Mouse (Mus musculus): ENCODE results near the gene Ddost. TPM values are rescaled to one million over a fixed set of nuclear protein-coding genes. Genes with fewer than 3 reads are reported as not detected.
"Not testable (repeated sequence)": the region's sequence is repeated elsewhere in the genome, so short reads cannot be mapped to it uniquely, and the experiment has no call there.

Gene Ddost
- polyA plus RNA-seq, 1 experiment from 2014 or later: 249 TPM

DNA sequence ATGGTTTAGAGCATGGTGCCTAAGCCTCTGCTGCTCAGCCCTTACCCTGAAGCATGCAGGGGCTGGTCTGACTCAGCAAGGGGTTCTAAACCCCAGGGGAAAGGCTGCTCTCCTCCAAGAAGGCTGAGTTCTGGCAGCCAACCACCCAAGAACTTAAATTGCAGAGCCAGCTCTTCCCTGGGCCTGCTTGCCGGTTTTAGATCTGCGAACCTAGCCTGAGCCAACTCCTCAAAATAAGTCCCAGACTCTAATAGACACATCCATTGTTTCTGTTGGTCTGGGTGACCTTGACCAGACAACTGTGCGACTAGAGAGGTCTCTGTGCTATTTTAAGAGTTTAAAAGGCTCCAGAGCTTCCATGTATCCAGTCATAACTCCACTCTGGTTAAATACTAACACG, 19.2 kb downstream of the Ddost start:
- Histone ChIP-seq H3K4me1 (ENCODE audit: control insufficient read depth, insufficient read depth, low read length) (no peaks in the 10 kb centered on the region), H3K9ac (replicated peaks; ENCODE audit: low read length) (no peak overlapping the region), H3K9me3 (replicated peaks; ENCODE audit: control insufficient read depth, low read length) (no peaks in the 10 kb centered on the region), H3K36me3 (replicated peaks; ENCODE audit: control insufficient read depth, insufficient read depth, low read depth, low read length) (no peaks in the 10 kb centered on the region), H3K27ac (replicated peaks; ENCODE audit: low read depth, low read length) (no peak overlapping the region), H3K4me3 (ENCODE audit: low read depth, low read length) (no peak overlapping the region), H3K27me3 (ENCODE audit: control insufficient read depth, insufficient read depth, low read length) (no peaks in the 10 kb centered on the region), H3K4me2 (ENCODE audit: low read depth, low read length) (no peak overlapping the region)
- ATAC-seq (replicated peaks; ENCODE audit: insufficient number of reproducible peaks, low FRiP score, low TSS enrichment, low read depth) (no peak), DNase-seq (ENCODE audit: low spot score) (no peak)
- WGBS: 69% methylated on average over 4 of the region's 4 CpGs

- 95% methylated on average over 3 of the region's 3 CpGs for WGBS
- no peak for ATAC-seq (replicated peaks; ENCODE audit: insufficient number of reproducible peaks, low FRiP score, low TSS enrichment, low read depth)
- H3K36me3 ChIP-seq (replicated peaks; ENCODE audit: control insufficient read depth, insufficient read depth, low read depth, low read length): no peaks in the 10 kb centered on the region
- no peaks in the 10 kb centered on the region for H3K4me1 ChIP-seq (ENCODE audit: control insufficient read depth, insufficient read depth, low read length)
- no peak overlapping the region for H3K9ac ChIP-seq (replicated peaks; ENCODE audit: low read length)
- no peak overlapping the region for H3K4me2 ChIP-seq (ENCODE audit: low read depth, low read length)
- no peak for DNase-seq (ENCODE audit: low spot score)
- no peaks in the 10 kb centered on the region for H3K27me3 ChIP-seq (ENCODE audit: control insufficient read depth, insufficient read depth, low read length)
- H3K27ac ChIP-seq (replicated peaks; ENCODE audit: low read depth, low read length): no peak overlapping the region
- H3K4me3 ChIP-seq (ENCODE audit: low read depth, low read length): no peak overlapping the region
- H3K9me3 ChIP-seq (replicated peaks; ENCODE audit: control insufficient read depth, low read length): no peaks in the 10 kb centered on the region
Measured at GRCm38 (mm10) chr4:138324451-138324850, 19.9 kb downstream of the Ddost start.

DNA sequence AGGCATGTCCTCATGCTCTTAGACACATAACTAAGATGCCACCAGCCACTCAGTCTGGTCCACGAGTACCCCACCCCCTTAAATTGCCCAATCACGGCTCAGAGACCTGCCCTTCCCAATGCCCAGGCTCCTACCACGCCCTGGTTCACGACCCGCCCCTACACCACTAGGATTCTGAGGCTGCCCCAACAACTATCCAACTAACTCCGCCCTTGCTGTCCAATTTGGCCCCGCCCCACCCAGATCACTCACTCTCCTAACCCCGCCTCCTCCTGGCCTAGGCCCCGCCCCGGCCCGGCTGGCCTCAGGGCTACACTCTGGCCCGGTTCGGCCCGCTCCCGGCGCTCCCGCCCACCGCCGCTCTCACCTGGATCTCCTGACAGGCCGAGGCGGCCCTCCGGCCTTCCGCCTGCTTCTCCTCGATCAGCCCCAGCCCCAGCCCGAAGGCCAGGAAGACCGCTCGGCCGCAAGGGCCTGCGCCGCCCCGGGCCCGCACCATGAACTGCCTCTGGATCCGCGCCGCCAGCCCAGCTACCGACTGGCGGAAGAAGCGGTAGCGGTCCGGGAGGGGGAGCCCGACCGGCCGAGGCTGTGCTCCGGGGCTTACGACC, 21.0 kb downstream of the Ddost start:
- ATAC-seq (replicated peaks; ENCODE audit: insufficient number of reproducible peaks, low FRiP score, low TSS enrichment, low read depth): peak; percentile 84
- Histone ChIP-seq H3K4me2 (ENCODE audit: low read depth, low read length) (peak overlapping the region; percentile 74), H3K36me3 (replicated peaks; ENCODE audit: control insufficient read depth, insufficient read depth, low read depth, low read length) (no peaks in the 10 kb centered on the region), H3K9ac (replicated peaks; ENCODE audit: low read length) (peak overlapping the region; percentile 86), H3K9me3 (replicated peaks; ENCODE audit: control insufficient read depth, low read length) (no peaks in the 10 kb centered on the region), H3K4me3 (ENCODE audit: low read depth, low read length) (peak overlapping the region; percentile 81), H3K4me1 (ENCODE audit: control insufficient read depth, insufficient read depth, low read length) (no peaks in the 10 kb centered on the region), H3K27ac (replicated peaks; ENCODE audit: low read depth, low read length) (peak overlapping the region; percentile 92), H3K27me3 (ENCODE audit: control insufficient read depth, insufficient read depth, low read length) (no peaks in the 10 kb centered on the region)
- WGBS: under 1% methylated on average over 45 of the region's 45 CpGs
- DNase-seq (ENCODE audit: low spot score): peak; percentile 87

DNA sequence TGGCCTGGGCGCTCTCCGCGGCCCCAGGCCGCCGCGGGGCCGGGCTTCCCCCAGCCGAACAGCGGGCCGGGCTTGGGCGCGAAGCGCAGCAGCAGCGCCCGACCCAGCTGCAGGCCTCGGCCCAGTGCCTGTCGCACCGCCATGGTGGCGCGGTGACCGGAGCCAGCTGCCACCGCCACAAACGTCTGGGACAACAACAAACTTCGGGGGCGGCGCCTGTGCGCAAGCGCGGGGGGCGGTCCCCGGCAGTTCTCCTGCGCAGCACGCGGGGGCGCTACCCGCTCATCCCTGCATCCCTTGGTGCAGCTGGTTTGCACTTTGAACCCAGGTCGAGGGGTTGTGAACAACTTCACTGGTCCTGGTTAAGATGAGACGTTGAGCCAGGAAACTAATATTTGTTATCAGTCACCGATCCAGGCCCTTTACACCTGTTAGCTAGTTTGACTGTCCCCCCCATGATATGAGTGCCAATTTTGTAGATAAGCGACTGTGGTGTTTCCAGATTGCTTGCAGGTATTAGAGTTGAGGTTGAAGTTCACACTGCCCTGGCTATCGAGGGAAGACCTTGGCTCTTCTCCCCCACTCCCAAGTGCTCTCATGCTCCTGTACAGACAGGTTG, 21.7 kb downstream of the Ddost start, which contains the start of gene Pink1:
Pink1 (minus strand) TSS at position 231 of the 619 bp plus-strand sequence.
- no peaks in the 10 kb centered on the region for H3K4me1 ChIP-seq (ENCODE audit: control insufficient read depth, insufficient read depth, low read length)

GRCm38 (mm10) chr4:138327155-138327554, 22.6 kb downstream of the Ddost start:
- DNase-seq (ENCODE audit: low spot score); H3K4me1 ChIP-seq (ENCODE audit: control insufficient read depth, insufficient read depth, low read length); H3K4me2 ChIP-seq (ENCODE audit: low read depth, low read length); ATAC-seq (replicated peaks; ENCODE audit: insufficient number of reproducible peaks, low FRiP score, low TSS enrichment, low read depth); H3K27ac ChIP-seq (replicated peaks; ENCODE audit: low read depth, low read length); H3K9me3 ChIP-seq (replicated peaks; ENCODE audit: control insufficient read depth, low read length); H3K27me3 ChIP-seq (ENCODE audit: control insufficient read depth, insufficient read depth, low read length); H3K4me3 ChIP-seq (ENCODE audit: low read depth, low read length); H3K9ac ChIP-seq (replicated peaks; ENCODE audit: low read length); H3K36me3 ChIP-seq (replicated peaks; ENCODE audit: control insufficient read depth, insufficient read depth, low read depth, low read length): not testable (repeated sequence)
- 47% methylated on average over 8 of the region's 12 CpGs for WGBS

More for the DNA sequence above, 21.7 kb downstream of the Ddost start, which contains the start of gene Pink1:
- Histone ChIP-seq H3K27ac (replicated peaks; ENCODE audit: low read depth, low read length) (peak within 1 kb of the TSS; percentile 92), H3K4me2 (ENCODE audit: low read depth, low read length) (peak within 1 kb of the TSS; percentile 74), H3K9me3 (replicated peaks; ENCODE audit: control insufficient read depth, low read length) (no peaks in the 10 kb centered on the region), H3K9ac (replicated peaks; ENCODE audit: low read length) (peak within 1 kb of the TSS; percentile 86), H3K27me3 (ENCODE audit: control insufficient read depth, insufficient read depth, low read length) (no peaks in the 10 kb centered on the region), H3K36me3 (replicated peaks; ENCODE audit: control insufficient read depth, insufficient read depth, low read depth, low read length) (no peaks in the 10 kb centered on the region), H3K4me3 (ENCODE audit: low read depth, low read length) (peak within 1 kb of the TSS; percentile 81)
- peak; percentile 88 for DNase-seq (ENCODE audit: low spot score)
- ATAC-seq (replicated peaks; ENCODE audit: insufficient number of reproducible peaks, low FRiP score, low TSS enrichment, low read depth): peak; percentile 54
- 4% methylated on average over 41 of the region's 41 CpGs for WGBS

DNA sequence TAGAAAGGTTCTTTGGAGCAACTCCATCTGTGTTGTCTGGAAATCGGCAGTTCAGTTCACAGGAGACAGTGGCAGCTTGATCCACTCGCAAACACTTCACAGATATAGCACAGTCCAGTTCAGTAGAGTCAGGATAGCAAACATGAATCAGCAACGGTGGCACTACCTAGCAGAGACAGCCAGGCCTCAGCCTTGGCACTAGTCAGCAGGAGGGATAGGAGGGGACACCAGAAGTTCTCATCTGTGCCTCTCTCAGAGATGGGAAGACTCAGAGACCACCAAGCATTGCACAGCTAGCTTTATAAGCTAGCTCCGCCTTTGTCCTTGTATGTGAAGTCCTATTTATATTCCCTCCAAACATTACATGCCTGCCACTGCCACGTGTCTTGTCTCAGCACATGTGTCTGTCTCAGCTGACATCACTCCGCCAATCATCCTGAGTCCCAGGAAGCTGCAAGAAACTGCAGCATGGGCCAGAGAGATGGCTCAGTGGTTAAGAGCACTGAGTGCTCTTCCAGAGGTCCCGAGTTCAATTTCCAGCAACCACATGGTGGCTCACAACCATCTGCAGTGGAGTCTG, 23.5 kb downstream of the Ddost start:
- Histone ChIP-seq H3K9me3 (replicated peaks; ENCODE audit: control insufficient read depth, low read length) (no peaks in the 10 kb centered on the region), H3K4me3 (ENCODE audit: low read depth, low read length) (peak overlapping the region; percentile 14; the same call in 1 of the 2 replicates), H3K27me3 (ENCODE audit: control insufficient read depth, insufficient read depth, low read length) (no peaks in the 10 kb centered on the region), H3K9ac (replicated peaks; ENCODE audit: low read length) (0 out of 2 replicates have a peak overlapping the region, but pooled peaks have one; percentile 22), H3K4me1 (ENCODE audit: control insufficient read depth, insufficient read depth, low read length) (no peaks in the 10 kb centered on the region), H3K36me3 (replicated peaks; ENCODE audit: control insufficient read depth, insufficient read depth, low read depth, low read length) (no peaks in the 10 kb centered on the region), H3K27ac (replicated peaks; ENCODE audit: low read depth, low read length) (no peak overlapping the region), H3K4me2 (ENCODE audit: low read depth, low read length) (peak overlapping the region; percentile 25)
- ATAC-seq (replicated peaks; ENCODE audit: insufficient number of reproducible peaks, low FRiP score, low TSS enrichment, low read depth): no peak
- 74% methylated on average over 7 of the region's 7 CpGs for WGBS
- no peak for DNase-seq (ENCODE audit: low spot score)

DNA sequence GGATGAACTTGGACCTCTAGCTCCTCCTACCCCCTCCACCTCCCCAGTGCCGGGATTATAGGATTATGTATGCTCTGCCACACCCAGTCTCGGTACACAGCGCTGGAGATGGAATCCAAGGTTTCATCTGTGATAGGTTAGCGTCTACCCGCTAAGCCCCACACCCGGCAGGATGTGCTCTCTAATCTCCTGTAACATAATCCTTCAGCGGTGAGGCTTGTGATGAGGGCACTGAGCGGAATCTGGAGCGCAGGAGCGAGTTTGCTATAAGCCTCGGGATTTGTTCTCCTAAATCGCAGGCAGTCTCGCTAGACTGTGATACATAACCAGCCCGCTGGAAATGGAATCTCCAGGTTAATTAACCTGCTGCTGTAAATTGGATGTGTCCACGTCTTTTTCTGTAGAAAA, 25.7 kb downstream of the Ddost start:
- DNase-seq (ENCODE audit: low spot score): peak; percentile 74
- ATAC-seq (replicated peaks; ENCODE audit: insufficient number of reproducible peaks, low FRiP score, low TSS enrichment, low read depth): no peak
- Histone ChIP-seq H3K9me3 (replicated peaks; ENCODE audit: control insufficient read depth, low read length) (no peaks in the 10 kb centered on the region), H3K9ac (replicated peaks; ENCODE audit: low read length) (no peak overlapping the region), H3K27me3 (ENCODE audit: control insufficient read depth, insufficient read depth, low read length) (no peaks in the 10 kb centered on the region), H3K4me2 (ENCODE audit: low read depth, low read length) (no peak overlapping the region), H3K36me3 (replicated peaks; ENCODE audit: control insufficient read depth, insufficient read depth, low read depth, low read length) (no peaks in the 10 kb centered on the region), H3K27ac (replicated peaks; ENCODE audit: low read depth, low read length) (no peak overlapping the region), H3K4me1 (ENCODE audit: control insufficient read depth, insufficient read depth, low read length) (no peaks in the 10 kb centered on the region), H3K4me3 (ENCODE audit: low read depth, low read length) (no peak overlapping the region)
- WGBS: 17% methylated on average over 15 of the region's 15 CpGs

DNA sequence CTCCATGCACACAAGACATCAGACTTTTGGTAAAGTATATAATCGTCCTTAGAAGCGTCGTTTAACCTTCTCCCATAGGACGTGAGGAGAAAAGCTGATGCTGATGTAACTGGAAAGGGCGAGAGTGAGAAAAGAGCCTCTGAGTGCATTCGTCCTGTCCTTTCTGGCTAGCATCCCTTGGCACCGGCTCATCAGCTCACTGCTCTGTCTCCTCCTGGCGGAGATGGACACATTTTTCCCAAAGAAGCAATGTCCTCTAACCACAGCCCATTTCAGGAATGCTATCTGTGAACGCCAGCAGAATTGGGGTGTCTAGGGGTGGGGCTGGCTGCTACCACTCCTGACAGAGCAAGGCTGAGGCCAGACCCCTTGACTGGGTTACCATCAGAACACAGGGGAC, 27.1 kb downstream of the Ddost start:
- no peak for ATAC-seq (replicated peaks; ENCODE audit: insufficient number of reproducible peaks, low FRiP score, low TSS enrichment, low read depth)
- Histone ChIP-seq H3K4me1 (ENCODE audit: control insufficient read depth, insufficient read depth, low read length) (no peaks in the 10 kb centered on the region), H3K27me3 (ENCODE audit: control insufficient read depth, insufficient read depth, low read length) (no peaks in the 10 kb centered on the region), H3K9ac (replicated peaks; ENCODE audit: low read length) (no peak overlapping the region), H3K4me2 (ENCODE audit: low read depth, low read length) (no peak overlapping the region), H3K36me3 (replicated peaks; ENCODE audit: control insufficient read depth, insufficient read depth, low read depth, low read length) (no peaks in the 10 kb centered on the region), H3K27ac (replicated peaks; ENCODE audit: low read depth, low read length) (no peak overlapping the region), H3K4me3 (ENCODE audit: low read depth, low read length) (no peak overlapping the region), H3K9me3 (replicated peaks; ENCODE audit: control insufficient read depth, low read length) (no peaks in the 10 kb centered on the region)
- no peak for DNase-seq (ENCODE audit: low spot score)
- WGBS: 82% methylated on average over 9 of the region's 9 CpGs

Data from embryonic facial prominence, embryonic 11.5 days (tissue).